31 mouse cellular contexts compared by ENCODE assay signal in genomic region chr7:29486753-29487152, GRCm38 (mm10). TPM values are rescaled to one million over a fixed set of nuclear protein-coding genes. Genes with fewer than 3 reads are reported as not detected.
DNase-seq lines count a peak whose midpoint lies in the region; ATAC-seq and TF ChIP-seq lines count a peak whose summit lies in the region.
"Had no signal": no experiment of that assay in that cellular context is flagged by ENCODE, and none has a peak within 500 bp of the region (broad histone marks: within the 10 kb centered on the region; RNA-seq: fewer than 3 reads in every experiment).

No protein-coding gene starts in this region.

- H3K4me2 ChIP-seq in hindbrain, postnatal 0 days (ENCODE audit: low read depth, low read length): no peak overlapping the region
- no peak overlapping the region for H3K4me2 ChIP-seq in lung, postnatal 0 days (replicated peaks; ENCODE audit: low read depth, low read length)
- H3K4me2 ChIP-seq: forebrain, embryonic 13.5 days; heart, embryonic 11.5 days; hindbrain, embryonic 14.5 days; limb, embryonic 12.5 days; liver, embryonic 12.5 days; midbrain, embryonic 15.5 days; neural tube, embryonic 15.5 days; stomach, embryonic 15.5 days had no signal

- no peak for TF ChIP-seq EP300 in lung, postnatal 0 days (IDR thresholded peaks at IDR 0.05)

- H3K4me1 ChIP-seq in hindbrain, postnatal 0 days (ENCODE audit: insufficient read depth, low read length): peaks cover 13% of the 10 kb centered on the region; the same call in 1 of the 2 replicates
- H3K4me1 ChIP-seq in hindbrain, embryonic 10.5 days (replicated peaks): peaks cover 49% of the 10 kb centered on the region
- peaks cover 5% of the 10 kb centered on the region; the same call in 1 of the 2 replicates for H3K4me1 ChIP-seq in lung, postnatal 0 days (ENCODE audit: insufficient read depth, low read depth, low read length)
- peaks cover 56% of the 10 kb centered on the region for H3K4me1 ChIP-seq in midbrain, embryonic 10.5 days
- H3K4me1 ChIP-seq in limb, embryonic 10.5 days: peaks cover 40% of the 10 kb centered on the region

- no peak for DNase-seq in hindbrain, postnatal 0 days (ENCODE audit: low spot score)
- no peak for DNase-seq in hindbrain, embryonic 10.5 days (ENCODE audit: low spot score)
- DNase-seq in lung, postnatal 0 days (ENCODE audit: low spot score): no peak
- no peak for DNase-seq in lung, postnatal 14 days
- DNase-seq in thymus, postnatal 4 days: no peak
- no peak for DNase-seq in midbrain, embryonic 10.5 days (ENCODE audit: low spot score)
- no peak for DNase-seq in limb, embryonic 10.5 days (ENCODE audit: low spot score)
- DNase-seq: adrenal gland, postnatal 10 days; cerebellum, adult 18-20 months; cerebellum, postnatal 10 days; gastrocnemius, postnatal 10 days; heart, postnatal 4 days; kidney, adult 2 months; kidney, postnatal 4 days; layer of hippocampus, adult 9-11 months; lung, adult 2 months; retina, postnatal 1 day; right cerebral cortex, postnatal 14 days had no signal

- H3K4me3 ChIP-seq in hindbrain, postnatal 0 days (ENCODE audit: low read length): no peak overlapping the region
- no peak overlapping the region for H3K4me3 ChIP-seq in hindbrain, embryonic 10.5 days
- no peak overlapping the region for H3K4me3 ChIP-seq in lung, postnatal 0 days (ENCODE audit: low read depth, low read length)
- H3K4me3 ChIP-seq in midbrain, embryonic 10.5 days: no peak overlapping the region
- no peak overlapping the region for H3K4me3 ChIP-seq in limb, embryonic 10.5 days
- H3K4me3 ChIP-seq: erythroblast, embryonic 14.5 days; forebrain, embryonic 13.5 days; limb, embryonic 12.5 days; liver, embryonic 12.5 days; midbrain, embryonic 15.5 days; neural tube, embryonic 15.5 days; stomach, embryonic 15.5 days had no signal

- H3K27me3 ChIP-seq in hindbrain, postnatal 0 days (ENCODE audit: insufficient read depth, low read length): no peaks in the 10 kb centered on the region
- H3K27me3 ChIP-seq in hindbrain, embryonic 10.5 days (ENCODE audit: insufficient read depth, poor library complexity, severe bottlenecking): peaks cover 34% of the 10 kb centered on the region
- no peaks in the 10 kb centered on the region for H3K27me3 ChIP-seq in lung, postnatal 0 days (replicated peaks; ENCODE audit: insufficient read depth, low read length)
- peaks cover 82% of the 10 kb centered on the region for H3K27me3 ChIP-seq in midbrain, embryonic 10.5 days (ENCODE audit: low read depth, poor library complexity, severe bottlenecking)
- no peaks in the 10 kb centered on the region for H3K27me3 ChIP-seq in limb, embryonic 10.5 days (ENCODE audit: low read depth, poor library complexity, severe bottlenecking)
- H3K27me3 ChIP-seq: forebrain, embryonic 13.5 days; limb, embryonic 12.5 days; liver, embryonic 12.5 days; neural tube, embryonic 15.5 days; stomach, embryonic 15.5 days had no signal

- H3K27ac ChIP-seq in hindbrain, postnatal 0 days: no peak overlapping the region
- no peak overlapping the region for H3K27ac ChIP-seq in hindbrain, embryonic 10.5 days
- H3K27ac ChIP-seq in lung, postnatal 0 days (ENCODE audit: low read length): no peak overlapping the region
- no peak overlapping the region for H3K27ac ChIP-seq in midbrain, embryonic 10.5 days (replicated peaks)
- no peak overlapping the region for H3K27ac ChIP-seq in limb, embryonic 10.5 days
- H3K27ac ChIP-seq: forebrain, embryonic 13.5 days; hindbrain, embryonic 14.5 days; kidney, postnatal 0 days; limb, embryonic 12.5 days; liver, embryonic 12.5 days; midbrain, embryonic 15.5 days; neural tube, embryonic 15.5 days; stomach, embryonic 15.5 days had no signal

- no peaks in the 10 kb centered on the region for H3K9me3 ChIP-seq in hindbrain, postnatal 0 days (ENCODE audit: low read length)
- no peaks in the 10 kb centered on the region for H3K9me3 ChIP-seq in hindbrain, embryonic 10.5 days
- H3K9me3 ChIP-seq in lung, postnatal 0 days (ENCODE audit: low read length): no peaks in the 10 kb centered on the region
- no peaks in the 10 kb centered on the region for H3K9me3 ChIP-seq in midbrain, embryonic 10.5 days (replicated peaks)
- no peaks in the 10 kb centered on the region for H3K9me3 ChIP-seq in limb, embryonic 10.5 days (replicated peaks)
- H3K9me3 ChIP-seq: forebrain, embryonic 13.5 days; limb, embryonic 12.5 days; liver, embryonic 12.5 days; midbrain, embryonic 15.5 days; neural tube, embryonic 15.5 days; stomach, embryonic 15.5 days had no signal

- no peak for ATAC-seq in hindbrain, postnatal 0 days
- no peak for ATAC-seq in lung, postnatal 0 days
- peak; percentile 54; the same call in 1 of the 2 replicates for ATAC-seq in granulocyte monocyte progenitor cell, adult 5-6 weeks (replicated peaks; ENCODE audit: poor library complexity, severe bottlenecking)
- ATAC-seq: activated CD4-positive, CD25-positive, alpha-beta regulatory T cell, adult 4 months; forebrain, embryonic 13.5 days; inflammation-experienced regulatory T-cells, adult 6 months; liver, embryonic 12.5 days; midbrain, embryonic 15.5 days had no signal

- H3K36me3 ChIP-seq in hindbrain, postnatal 0 days (ENCODE audit: insufficient read depth, low read length): no peaks in the 10 kb centered on the region
- H3K36me3 ChIP-seq in hindbrain, embryonic 10.5 days: no peaks in the 10 kb centered on the region
- H3K36me3 ChIP-seq in lung, postnatal 0 days (ENCODE audit: insufficient read depth, low read length): no peaks in the 10 kb centered on the region
- H3K36me3 ChIP-seq in midbrain, embryonic 10.5 days: no peaks in the 10 kb centered on the region
- no peaks in the 10 kb centered on the region for H3K36me3 ChIP-seq in limb, embryonic 10.5 days
- H3K36me3 ChIP-seq: limb, embryonic 12.5 days; liver, embryonic 12.5 days; midbrain, embryonic 15.5 days; neural tube, embryonic 15.5 days; stomach, embryonic 15.5 days had no signal

- peak; percentile 7; the same call in 1 of the 2 replicates for TF ChIP-seq CTCF in hindbrain, postnatal 0 days (IDR thresholded peaks at IDR 0.05; ENCODE audit: low read depth)
- TF ChIP-seq CTCF in lung, postnatal 0 days (IDR thresholded peaks at IDR 0.05): peak; percentile 37

- 77% methylated on average over 3 of the region's 3 CpGs for WGBS in hindbrain, postnatal 0 days
- 71% methylated on average over 3 of the region's 3 CpGs for WGBS in hindbrain, embryonic 10.5 days
- 84% methylated on average over 3 of the region's 3 CpGs for WGBS in lung, postnatal 0 days
- WGBS in midbrain, embryonic 10.5 days: 85% methylated on average over 3 of the region's 3 CpGs
- whole genome bisulfite sequencing in limb, embryonic 10.5 days: 80% methylated on average over 3 of the region's 3 CpGs

- no peak overlapping the region for H3K9ac ChIP-seq in hindbrain, postnatal 0 days (replicated peaks; ENCODE audit: low read length)
- no peak overlapping the region for H3K9ac ChIP-seq in lung, postnatal 0 days (replicated peaks; ENCODE audit: low read depth)
- H3K9ac ChIP-seq: forebrain, embryonic 13.5 days; hindbrain, embryonic 14.5 days; limb, embryonic 12.5 days; liver, embryonic 12.5 days; midbrain, embryonic 15.5 days; neural tube, embryonic 15.5 days; stomach, embryonic 15.5 days had no signal

RNA-seq across cellular contexts. Expression of gene Sipa1l3, which starts 31.7 kb away (rescaled TPM):
- total RNA-seq in hindbrain, postnatal 0 days (2014; rRNA removed): 108 and 110 TPM in 2 replicates
- 15.2 and 19.7 TPM in 2 replicates for polyA plus RNA-seq in hindbrain, postnatal 0 days (2015; fragmentation: Nextera tagmentation; extraction: Ambion mirVana)
- 8.1 and 9.7 TPM in 2 replicates for polyA plus RNA-seq in hindbrain, embryonic 10.5 days (2016; fragmentation: Nextera tagmentation; extraction: Ambion mirVana)
- 17.7 and 18.5 TPM in 2 replicates for polyA plus RNA-seq in lung, postnatal 0 days (2015; fragmentation: Nextera tagmentation; extraction: Ambion mirVana)
- 39.4 and 43.1 TPM in 2 replicates for total RNA-seq in granulocyte monocyte progenitor cell, adult 5-6 weeks (2014; fragmentation: Nextera tagmentation)
- 5.8 and 6.2 TPM in 2 replicates for total RNA-seq in granulocyte monocyte progenitor cell, adult 5-6 weeks (2017)
- 8.4 and 8.7 TPM in 2 replicates for polyA plus RNA-seq in midbrain, embryonic 10.5 days (2016; fragmentation: Nextera tagmentation; extraction: Ambion mirVana)
- polyA plus RNA-seq in limb, embryonic 10.5 days (2016; fragmentation: Nextera tagmentation; extraction: Ambion mirVana): 12.6 and 13.4 TPM in 2 replicates
